Mouse (Mus musculus): Measurements from ENCODE around the gene Mark3.
A peak's percentile ranks its signal among the peaks of the same experiment; 100 is the strongest.

Gene Mark3

DNA sequence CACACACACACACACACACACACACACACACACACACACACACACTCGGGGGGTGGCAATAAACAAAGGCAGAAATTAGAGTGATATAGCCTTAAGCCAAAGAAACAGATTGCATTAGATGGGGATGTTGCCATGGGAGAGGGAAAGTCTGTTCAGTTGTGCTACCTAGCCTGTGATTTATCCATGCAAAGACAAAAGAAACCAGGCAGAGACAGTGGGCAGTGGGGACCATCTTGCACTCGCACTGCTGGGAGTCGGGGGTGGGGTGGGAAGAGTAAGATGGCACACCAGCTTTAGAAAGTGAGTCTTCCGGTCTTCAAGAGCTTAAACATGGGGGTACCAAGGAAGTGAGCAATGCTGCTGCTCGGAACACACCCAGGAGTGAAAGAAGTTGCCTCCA, 14.0 kb upstream of the Mark3 start:
- DNase-seq (ENCODE audit: low spot score) = no peak

DNA sequence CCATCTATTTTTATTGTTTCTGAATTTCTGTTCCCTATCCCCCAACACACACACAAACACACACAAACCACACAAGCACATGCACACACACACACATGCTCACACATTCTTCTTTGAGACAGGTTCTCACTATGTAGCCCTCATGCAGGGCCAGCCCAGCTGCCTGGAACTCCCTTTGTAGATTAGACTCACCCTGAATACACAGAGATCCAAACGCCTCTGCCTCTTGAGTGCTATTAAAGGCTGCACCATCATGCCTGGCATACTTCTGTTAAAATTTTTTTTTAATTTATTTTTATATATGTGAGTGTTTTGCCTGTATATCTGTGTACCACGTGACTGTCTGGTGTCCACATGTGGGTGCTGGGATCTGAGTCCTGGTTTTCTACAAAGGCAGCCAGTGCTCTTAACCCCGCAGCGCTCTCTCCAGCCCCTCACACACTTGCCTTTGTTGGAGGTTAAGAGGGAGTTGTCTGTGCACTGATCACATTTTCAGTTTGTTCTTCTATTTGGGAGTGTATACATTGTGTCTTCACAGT, 12.0 kb upstream of the Mark3 start:
- DNase-seq (ENCODE audit: low spot score) = no peak

DNA sequence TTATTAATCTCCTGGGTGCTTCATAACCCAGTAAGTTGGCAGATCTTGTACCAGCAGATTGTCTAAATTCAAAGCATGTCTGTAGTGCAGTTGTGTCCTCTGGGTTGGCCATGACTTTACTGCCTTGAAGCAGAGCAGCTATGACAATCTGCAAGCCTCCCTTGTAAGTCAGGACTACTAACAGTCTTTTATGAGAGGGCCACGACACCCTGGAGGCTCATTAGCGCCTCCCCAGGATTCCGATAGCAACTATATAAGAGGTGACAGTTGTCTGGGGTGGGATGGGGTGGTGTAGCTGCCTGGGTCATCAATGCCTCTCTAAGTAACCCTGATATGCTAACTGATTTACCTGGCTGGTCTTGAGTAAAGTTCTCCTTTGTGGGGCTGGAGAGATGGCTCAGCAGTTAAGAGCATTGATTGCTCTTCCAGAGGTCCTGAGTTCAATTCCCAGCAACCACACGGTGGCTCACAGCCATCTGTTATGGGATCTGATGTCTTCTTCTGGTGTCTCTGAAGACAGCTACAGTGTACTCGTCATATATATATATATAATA, 11.2 kb upstream of the Mark3 start:
- no peak for DNase-seq (ENCODE audit: low spot score)

DNA sequence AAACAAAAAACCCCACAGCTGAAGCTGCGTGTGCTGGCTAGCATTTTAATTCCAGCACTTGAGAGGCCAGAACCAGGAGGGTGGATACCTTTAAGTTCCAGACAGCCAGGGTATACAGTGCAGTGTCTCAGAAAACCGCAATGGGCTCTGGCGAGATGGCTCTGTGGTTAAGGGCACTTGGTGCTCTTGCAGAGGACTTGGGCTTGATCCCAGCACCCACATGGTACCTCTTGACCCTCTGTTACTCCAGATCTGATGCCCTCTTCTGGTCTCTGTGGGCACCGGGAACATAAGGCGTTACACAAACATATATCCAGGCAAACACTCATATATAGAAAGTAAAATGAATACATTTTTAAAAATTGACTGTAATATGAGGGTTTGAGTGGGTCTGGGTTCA, 9.0 kb upstream of the Mark3 start:
- no peak for DNase-seq (ENCODE audit: low spot score)

DNA sequence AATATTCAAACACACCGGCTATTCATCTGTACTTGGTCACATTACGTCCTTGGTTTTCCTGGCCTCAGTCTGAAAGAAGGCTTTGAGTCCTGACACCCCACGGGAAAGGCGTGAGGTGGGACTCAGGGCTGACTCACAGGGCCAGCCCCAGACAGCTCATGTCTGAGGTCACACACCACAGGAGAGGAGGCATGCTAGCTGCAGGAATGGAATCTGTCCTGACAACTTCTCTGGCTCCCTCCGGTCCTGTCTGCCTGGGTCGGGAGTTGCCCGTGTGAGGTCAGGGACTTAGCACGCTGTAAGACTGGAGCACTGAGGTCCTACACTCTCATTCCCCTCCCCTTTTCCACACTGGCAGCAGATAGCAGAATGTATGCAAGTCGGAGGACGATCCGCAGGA, 5.5 kb upstream of the Mark3 start:
- no peak for DNase-seq (ENCODE audit: low spot score)

DNA sequence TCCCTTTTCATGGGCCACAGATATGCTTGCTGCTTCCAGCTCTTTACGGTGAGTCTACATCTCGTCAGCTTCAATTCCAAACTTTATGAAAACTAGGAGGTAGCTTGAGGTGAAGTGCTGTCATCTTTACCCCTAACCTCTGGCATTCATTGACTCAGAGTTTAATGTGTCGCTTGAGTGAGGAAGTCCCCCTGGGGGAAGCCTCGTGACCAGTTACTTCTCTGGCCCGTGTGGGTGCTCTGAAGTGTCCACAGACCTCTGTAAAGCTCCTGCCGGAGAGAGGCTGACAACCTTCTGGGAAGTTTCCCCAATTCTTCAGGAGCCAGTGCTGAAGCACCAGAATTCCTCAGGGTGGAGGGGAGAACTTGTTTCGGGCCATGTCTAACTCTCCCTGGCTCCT, 1.9 kb upstream of the Mark3 start:
- no peak for DNase-seq (ENCODE audit: low spot score)

DNA sequence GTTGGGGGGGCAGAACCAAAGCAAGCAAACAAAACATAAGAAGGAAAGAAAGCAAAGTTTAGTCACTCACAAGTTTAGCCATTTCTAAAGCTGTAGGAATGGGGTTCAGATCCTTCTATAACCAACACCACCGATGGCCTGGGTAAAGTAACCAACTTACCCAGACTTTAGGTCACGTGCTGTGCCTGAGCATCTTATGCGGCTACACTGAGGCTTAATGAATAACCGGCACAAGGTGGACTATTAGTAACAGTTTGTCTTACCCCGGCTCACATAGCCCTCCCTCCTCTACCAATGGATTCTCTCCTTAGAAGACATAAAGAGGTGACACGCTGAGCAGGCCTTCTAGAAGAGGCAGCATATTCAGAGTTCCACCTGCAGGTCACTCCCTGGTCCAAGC, 1.0 kb upstream of the Mark3 start:
- no peak for DNase-seq (ENCODE audit: low spot score)

DNA sequence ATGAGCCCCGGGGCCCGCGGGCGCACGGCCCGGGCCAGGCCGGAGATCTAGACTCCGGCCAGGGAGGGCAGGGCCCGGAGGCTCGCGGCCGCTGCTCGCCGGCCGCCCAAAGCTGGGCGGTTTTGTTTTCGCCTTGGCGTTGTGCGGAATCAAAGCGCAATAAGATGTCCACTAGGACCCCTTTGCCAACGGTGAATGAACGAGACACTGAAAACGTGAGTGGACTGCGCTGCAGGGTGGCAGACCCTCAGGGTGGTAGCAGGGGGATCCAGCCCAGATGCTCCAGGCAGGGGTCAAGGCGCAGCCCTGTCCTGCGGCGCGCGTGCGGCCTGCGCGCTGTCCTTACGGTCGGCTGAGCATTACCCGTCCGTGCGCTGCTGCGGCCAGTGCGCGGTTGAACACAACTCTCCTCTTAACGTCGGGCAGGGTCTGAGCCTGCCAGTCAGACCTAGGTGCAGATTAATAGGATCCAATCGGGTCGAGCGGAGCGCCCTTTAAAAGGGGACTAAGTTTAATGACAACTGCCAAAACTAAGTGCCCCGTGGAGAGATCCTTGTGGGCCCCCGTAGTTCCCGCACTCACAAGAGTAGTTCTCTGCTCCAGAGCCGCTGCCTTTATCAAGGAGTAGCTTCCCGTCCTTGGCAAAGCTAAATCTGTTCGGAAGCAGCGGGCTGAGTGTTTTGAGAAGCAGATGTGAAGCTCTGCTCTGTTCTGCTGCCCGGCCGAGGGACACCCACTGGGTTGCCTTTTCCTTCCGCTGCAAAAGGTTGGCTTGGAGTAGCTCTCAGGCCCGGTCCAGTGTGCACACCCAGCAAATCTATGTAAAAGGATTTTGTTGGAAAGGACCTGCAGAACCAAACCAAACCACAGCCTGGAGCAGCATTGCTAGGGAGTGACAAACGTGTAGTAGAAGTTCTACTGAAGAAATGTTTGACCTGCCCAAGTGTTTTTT, 840 bp downstream of the Mark3 start:
- DNase-seq (ENCODE audit: low spot score) = peak; percentile 74

DNA sequence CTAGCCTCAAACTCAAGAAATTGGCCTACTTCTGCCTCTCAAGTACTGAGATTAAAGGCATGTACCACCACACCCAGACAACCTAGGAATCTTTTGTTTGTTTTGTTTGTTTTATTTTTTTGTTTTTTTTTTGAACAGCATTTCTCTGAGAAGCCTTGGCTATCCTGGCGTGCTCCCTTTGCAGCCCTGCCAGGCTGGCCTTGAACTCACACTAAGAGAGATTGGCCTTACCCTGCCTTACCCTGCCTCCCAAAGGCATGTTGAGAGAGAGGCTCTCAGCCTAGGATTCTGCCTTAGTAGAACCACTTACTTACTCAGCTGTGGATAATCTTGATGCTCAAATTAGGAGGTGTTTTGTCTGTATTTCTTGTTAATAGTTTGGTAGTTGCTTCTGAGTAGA, 8.7 kb downstream of the Mark3 start:
- DNase-seq (ENCODE audit: low spot score) = no peak

DNA sequence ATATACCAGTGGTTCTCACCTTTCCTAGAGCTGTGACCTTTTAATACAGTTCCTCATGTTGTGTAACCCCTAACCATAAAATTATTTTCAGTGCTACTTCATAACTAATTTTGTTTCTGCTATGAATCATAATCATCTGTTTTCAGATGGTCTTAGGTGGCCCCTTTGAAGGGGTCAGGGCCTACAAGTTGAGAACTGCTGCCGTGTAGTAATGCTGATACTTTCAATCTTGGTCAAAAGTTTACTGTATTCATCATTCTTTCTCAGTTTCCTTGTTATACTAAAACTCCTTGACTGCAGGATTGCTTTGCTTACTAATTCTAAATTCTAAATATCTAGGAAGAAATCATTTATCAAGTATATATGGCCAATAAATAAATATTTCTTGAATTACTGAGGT, 10.1 kb downstream of the Mark3 start:
- no peak for DNase-seq (ENCODE audit: low spot score)

DNA sequence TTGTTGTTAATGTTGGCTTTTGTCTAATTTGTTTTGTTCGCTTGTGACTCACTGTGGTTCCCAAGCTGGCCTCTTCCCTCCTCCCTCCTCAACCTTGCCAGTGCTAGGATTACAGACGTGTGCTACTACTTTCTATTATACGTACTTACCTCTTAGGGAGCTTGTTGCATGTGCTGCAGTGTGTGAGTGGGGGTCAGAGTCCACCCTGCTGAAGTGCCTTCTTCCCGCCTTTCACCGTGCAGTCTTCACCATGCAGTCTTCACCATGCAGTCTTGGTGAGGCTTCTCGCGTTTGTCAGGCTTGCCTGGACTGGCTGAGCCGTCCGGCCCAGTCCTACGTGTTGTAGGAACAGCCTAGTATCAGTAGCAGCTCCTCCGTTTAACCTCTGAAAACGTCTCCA, 12.9 kb downstream of the Mark3 start:
- DNase-seq (ENCODE audit: low spot score) = no peak

DNA sequence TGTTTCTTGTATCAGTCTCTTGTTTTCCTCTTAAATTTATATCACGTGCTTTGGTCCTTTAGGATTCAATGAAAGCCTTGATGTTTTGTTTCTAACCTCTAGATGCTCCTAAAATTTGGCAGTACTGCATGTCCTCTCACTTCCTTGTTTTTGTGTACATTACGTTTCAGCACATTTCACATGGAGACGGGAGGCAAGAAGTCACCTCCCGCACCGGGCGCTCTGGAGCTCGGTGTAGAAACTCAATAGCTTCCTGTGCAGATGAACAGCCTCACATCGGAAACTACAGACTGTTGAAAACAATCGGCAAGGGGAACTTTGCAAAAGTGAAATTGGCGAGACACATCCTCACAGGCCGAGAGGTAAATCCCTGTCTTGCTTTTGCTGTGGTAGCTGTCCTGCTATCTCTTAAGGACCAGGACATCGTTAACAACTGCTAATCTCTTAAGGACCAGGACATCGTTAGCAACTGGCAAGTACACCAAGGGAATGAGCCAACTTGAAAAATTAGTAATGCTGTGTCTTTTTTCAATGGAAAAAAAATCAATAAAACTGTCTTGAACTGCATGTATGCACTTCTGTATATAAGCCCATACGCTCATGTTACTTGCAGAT, 18.2 kb downstream of the Mark3 start:
- no peak for DNase-seq (ENCODE audit: low spot score)

DNA sequence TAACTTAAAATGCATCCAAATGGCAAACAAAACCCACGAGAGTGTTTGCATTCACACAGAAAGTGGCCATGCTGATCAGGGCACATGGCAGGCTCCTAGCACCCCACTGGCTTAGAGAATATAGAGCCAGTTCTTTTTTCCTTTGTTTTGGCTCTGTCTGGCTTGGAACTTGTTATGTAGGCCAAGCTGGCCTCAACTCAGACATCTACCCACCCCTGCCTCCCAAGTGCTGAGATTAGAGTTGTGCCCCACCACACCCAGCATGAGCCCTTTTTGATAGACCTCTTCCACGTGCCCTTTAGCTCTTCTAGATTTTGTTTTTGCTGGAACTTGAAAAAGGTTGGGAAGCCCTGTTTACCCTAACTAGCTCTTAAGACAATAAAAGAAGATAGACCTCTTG, 19.5 kb downstream of the Mark3 start:
- no peak for DNase-seq (ENCODE audit: low spot score)

DNA sequence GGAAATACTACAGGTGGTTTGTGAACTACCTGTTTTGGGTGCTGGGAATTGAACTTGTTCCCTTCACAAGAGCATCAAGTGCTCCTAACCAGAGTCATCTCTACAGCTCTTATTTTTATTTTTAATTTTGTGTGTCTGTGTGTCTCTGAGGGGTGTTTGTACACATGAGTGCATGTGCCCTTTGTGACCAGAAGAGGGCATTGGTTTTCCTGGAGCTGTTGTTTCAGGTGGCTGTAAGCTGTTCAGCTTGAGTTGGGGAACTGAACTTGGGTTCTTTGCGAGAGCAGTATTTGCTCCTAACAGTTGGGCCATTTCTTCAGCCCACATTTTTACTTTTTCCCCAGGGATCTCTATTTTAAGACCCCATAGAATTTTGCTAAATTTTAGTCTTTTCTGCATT, 23.0 kb downstream of the Mark3 start:
- no peak for DNase-seq (ENCODE audit: low spot score)

DNA sequence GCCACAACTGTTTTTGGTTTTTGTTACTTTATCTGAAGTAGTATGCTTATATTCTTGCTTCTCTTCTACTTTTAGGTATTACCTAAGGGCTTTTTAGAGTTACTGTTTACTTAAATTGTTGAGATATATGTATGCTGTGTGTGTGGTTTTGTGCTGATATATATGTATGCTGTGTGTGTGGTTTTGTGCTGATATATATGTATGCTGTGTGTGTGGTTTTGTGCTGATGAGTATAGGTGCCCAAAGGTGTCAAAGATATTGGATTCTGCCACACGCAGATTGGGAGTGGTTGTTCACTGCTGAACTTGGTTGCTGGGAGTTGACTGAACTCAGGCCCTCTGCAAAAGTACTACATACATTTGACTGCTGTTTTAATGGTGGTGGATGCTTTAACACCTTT, 24.6 kb downstream of the Mark3 start:
- DNase-seq (ENCODE audit: low spot score) = no peak

DNA sequence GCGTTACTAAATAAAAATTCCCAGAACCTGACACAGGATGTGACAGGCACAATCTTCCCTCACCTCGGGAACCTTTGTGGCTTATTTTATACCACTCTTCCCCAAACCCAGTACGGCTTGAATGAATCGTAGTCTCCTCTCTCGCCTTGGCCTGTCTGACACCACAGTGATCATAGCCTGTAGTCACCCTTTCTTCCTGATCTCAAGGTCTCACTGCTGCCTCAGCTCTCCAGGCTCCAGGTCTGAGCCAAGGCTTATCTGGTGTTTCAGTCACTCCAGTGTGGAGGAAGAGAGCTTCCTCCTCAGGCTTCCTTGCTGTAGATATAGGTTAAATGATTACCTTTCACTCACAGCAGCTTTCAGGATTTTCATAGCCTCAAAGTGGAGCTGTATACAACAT, 25.3 kb downstream of the Mark3 start:
- DNase-seq (ENCODE audit: low spot score) = no peak

DNA sequence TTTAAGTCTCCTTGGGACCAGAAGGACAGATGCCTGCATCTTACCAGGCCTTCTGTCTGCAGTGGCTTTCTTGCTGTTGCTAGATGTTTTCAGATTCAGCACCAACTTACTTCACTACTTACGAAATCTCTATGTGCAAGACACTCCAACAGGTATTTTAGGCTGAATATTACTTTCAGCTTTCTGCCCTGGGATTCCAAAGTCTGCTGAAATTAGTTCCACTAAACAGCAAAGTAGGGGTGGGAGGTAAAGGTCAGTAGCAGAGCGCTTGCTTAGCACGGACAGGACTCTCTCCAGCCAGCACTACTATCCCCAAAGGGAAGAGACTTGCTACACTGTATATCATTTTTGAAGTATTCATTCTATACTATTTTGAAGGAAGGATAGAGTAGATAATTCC, 29.5 kb downstream of the Mark3 start:
- no peak for DNase-seq (ENCODE audit: low spot score)

DNA sequence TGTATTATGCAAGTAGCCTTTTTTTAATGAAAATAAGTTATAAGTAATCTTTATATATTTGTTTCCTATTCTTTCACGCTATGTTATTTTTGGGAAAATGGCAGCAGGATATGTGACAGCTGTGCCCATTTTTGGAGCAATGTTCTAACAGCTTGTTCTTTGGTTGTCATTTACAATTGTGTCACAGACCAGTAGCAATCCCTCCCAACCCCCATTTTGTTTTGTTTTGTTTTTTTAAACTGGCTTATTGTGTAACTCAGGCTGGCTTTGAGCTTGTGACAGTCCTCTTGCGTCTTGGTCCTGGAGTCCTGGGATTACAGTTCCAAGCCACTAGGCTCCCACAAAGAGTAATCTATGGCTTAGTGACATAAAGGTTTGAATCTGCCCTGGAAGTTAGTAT, 31.3 kb downstream of the Mark3 start:
- DNase-seq (ENCODE audit: low spot score) = no peak

DNA sequence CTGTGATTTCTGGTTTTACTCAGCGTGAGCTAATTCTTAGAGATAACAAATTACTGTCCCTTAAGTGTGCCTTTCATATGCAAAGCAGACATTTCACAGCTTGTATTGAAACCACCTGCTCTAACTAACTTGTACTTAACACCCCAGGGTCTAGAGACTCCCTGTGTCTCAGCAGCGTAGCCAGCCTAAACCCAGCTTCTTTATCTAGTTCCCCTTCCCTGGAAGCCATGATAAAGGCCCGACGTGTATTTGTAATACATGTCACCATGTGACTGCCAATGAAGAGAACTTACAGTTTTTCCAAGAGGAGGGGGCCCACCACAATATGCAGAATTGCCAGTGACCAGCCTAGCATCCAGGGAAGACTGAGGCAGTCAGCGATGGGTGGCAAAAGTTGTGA, 33.7 kb downstream of the Mark3 start:
- no peak for DNase-seq (ENCODE audit: low spot score)

DNA sequence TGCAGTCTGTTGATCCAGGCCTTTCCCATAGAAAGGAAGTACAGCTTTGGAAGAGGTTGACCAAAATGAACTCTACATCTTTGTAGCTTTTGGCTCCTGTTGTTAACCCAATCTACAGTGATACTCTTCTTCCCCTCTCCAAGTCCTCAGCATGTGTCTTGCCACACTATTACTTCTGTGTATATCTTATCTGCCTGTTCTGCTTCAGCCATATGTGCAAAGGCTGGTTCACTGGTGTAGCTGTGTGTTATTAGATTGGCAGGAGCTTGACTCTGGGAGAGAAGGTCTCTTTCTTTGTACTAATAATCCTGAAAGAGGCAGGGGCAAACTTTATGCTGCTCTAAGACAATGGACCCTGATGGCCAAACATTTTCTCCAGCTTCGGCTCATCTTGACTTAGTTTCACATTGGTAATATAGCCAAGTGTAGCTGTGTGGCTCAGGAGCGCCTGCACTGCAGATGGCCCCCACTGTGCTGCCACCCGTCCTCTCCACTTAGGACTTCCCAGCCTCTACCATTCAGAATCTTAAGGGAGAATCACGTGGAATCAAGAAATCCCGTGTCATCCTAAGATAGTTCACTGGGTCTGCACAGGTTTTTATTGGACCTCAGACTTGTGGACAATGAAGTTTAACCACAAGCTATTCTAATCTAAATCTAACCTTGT, 40.3 kb downstream of the Mark3 start:
- no peak for DNase-seq (ENCODE audit: low spot score)

DNA sequence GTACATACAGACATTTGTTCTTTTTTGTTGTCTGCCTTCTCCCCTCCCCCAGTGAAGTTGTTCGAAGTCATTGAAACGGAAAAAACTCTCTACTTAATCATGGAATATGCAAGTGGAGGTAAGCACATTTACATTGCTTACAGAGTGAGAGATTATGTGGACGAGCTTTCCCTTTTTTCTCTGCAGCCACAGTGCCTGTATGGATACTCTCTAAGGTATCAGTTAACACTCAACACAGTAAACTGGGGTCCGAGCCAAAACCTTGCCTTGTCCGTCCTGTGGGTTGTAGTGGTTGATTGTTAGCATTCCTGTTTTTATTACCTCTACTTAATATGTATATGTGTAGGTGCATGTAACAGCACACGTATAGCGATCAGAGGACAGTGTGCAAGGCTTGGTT, 43.9 kb downstream of the Mark3 start:
- DNase-seq (ENCODE audit: low spot score) = no peak

DNA sequence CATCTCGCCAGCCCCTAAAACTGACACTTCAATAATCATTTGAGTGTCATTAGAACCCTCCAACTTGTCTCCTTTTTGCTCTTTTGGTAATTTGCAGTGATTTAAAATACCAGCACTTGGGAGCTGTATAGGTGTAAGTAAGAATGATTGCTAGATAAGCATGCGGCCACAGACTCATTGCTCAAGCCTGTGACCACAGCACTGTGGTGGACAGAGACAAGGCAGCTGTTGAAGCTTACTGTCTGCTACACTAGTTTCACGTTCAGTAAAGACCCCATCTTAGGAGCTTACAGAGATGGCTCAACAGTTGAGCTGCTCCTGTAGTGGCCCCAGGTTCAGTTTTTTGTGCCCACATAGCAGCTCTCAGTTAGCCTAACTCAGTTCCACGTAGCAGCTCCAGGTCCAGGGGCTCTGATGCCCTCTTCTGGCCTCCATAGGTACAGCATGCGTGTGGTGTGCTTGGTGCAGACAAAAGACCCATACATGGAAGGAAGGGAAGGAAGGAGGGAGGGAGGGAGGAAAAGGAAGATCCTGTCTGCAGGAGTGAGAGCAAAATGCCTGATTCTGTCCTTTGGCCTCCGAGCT, 73.8 kb downstream of the Mark3 start:
- DNase-seq (ENCODE audit: low spot score) = peak; percentile 85
